ENCODE assay signal across 7 mouse cellular contexts in genomic region chr7:13053961-13054286, GRCm38 (mm10). TPM values are rescaled to one million over a fixed set of nuclear protein-coding genes. Genes with fewer than 3 reads are reported as not detected.
DNase-seq lines count a peak whose midpoint lies in the region; ATAC-seq and TF ChIP-seq lines count a peak whose summit lies in the region.

No protein-coding gene starts in this region.

- no peaks in the 10 kb centered on the region for H3K4me1 ChIP-seq in lung, postnatal 0 days (ENCODE audit: insufficient read depth, low read depth, low read length)
- H3K4me1 ChIP-seq in forebrain, embryonic 13.5 days: peaks cover 6% of the 10 kb centered on the region
- 0 out of 2 replicates have a peak, but pooled peaks cover 3% of the 10 kb centered on the region for H3K4me1 ChIP-seq in liver, embryonic 11.5 days (replicated peaks; ENCODE audit: control insufficient read depth, insufficient read depth, low read length)
- H3K4me1 ChIP-seq in stomach, embryonic 15.5 days: peaks cover 4% of the 10 kb centered on the region; the same call in 1 of the 2 replicates

- no peak; the same call in 1 of the 2 replicates for TF ChIP-seq CTCF in lung, postnatal 0 days (IDR thresholded peaks at IDR 0.05)

- H3K9ac ChIP-seq in lung, postnatal 0 days (replicated peaks; ENCODE audit: low read depth): peak overlapping the region; percentile 27
- peak overlapping the region; percentile 65 for H3K9ac ChIP-seq in forebrain, embryonic 13.5 days
- H3K9ac ChIP-seq in liver, embryonic 11.5 days (ENCODE audit: low read depth, low read length): peak overlapping the region; percentile 75
- 0 out of 2 replicates have a peak overlapping the region, but pooled peaks have one; percentile 13 for H3K9ac ChIP-seq in stomach, embryonic 15.5 days

- H3K27ac ChIP-seq in lung, postnatal 0 days (ENCODE audit: low read length): no peak overlapping the region
- H3K27ac ChIP-seq in forebrain, embryonic 13.5 days: peak overlapping the region; percentile 93
- peak overlapping the region; percentile 35; the same call in 1 of the 2 replicates for H3K27ac ChIP-seq in liver, embryonic 11.5 days (ENCODE audit: low read depth, low read length)
- H3K27ac ChIP-seq in stomach, embryonic 15.5 days: peak overlapping the region; percentile 84

- H3K4me2 ChIP-seq in lung, postnatal 0 days (replicated peaks; ENCODE audit: low read depth, low read length): peak overlapping the region; percentile 64
- peak overlapping the region; percentile 58 for H3K4me2 ChIP-seq in forebrain, embryonic 13.5 days
- H3K4me2 ChIP-seq in liver, embryonic 11.5 days: peak overlapping the region; percentile 79
- H3K4me2 ChIP-seq in stomach, embryonic 15.5 days: peak overlapping the region; percentile 64

- H3K9me3 ChIP-seq in lung, postnatal 0 days (ENCODE audit: low read length): no peaks in the 10 kb centered on the region
- H3K9me3 ChIP-seq in forebrain, embryonic 13.5 days (replicated peaks): no peaks in the 10 kb centered on the region
- H3K9me3 ChIP-seq in liver, embryonic 11.5 days (ENCODE audit: control insufficient read depth, low read length): no peaks in the 10 kb centered on the region
- H3K9me3 ChIP-seq in stomach, embryonic 15.5 days: no peaks in the 10 kb centered on the region

- TF ChIP-seq EP300 in lung, postnatal 0 days (IDR thresholded peaks at IDR 0.05): no peak

- no peak for ATAC-seq in lung, postnatal 0 days
- ATAC-seq in forebrain, embryonic 13.5 days: no peak
- ATAC-seq in liver, embryonic 11.5 days (replicated peaks; ENCODE audit: low FRiP score): no peak
- ATAC-seq in stomach, embryonic 15.5 days (ENCODE audit: insufficient read depth, low FRiP score, low read depth): no peak

- H3K36me3 ChIP-seq in lung, postnatal 0 days (ENCODE audit: insufficient read depth, low read length): no peaks in the 10 kb centered on the region
- H3K36me3 ChIP-seq in forebrain, embryonic 13.5 days (ENCODE audit: poor library complexity, severe bottlenecking): no peaks in the 10 kb centered on the region
- 0 out of 2 replicates have a peak, but pooled peaks cover 2% of the 10 kb centered on the region for H3K36me3 ChIP-seq in liver, embryonic 11.5 days (ENCODE audit: control insufficient read depth, insufficient read depth, low read length)
- H3K36me3 ChIP-seq in stomach, embryonic 15.5 days: no peaks in the 10 kb centered on the region

- 2% methylated on average over 15 of the region's 15 CpGs for WGBS in lung, postnatal 0 days
- 2% methylated on average over 15 of the region's 15 CpGs for WGBS in forebrain, embryonic 13.5 days
- WGBS in liver, embryonic 11.5 days: 5% methylated on average over 15 of the region's 15 CpGs
- 3% methylated on average over 15 of the region's 15 CpGs for WGBS in stomach, embryonic 15.5 days

- H3K27me3 ChIP-seq in lung, postnatal 0 days (replicated peaks; ENCODE audit: insufficient read depth, low read length): no peaks in the 10 kb centered on the region
- no peaks in the 10 kb centered on the region for H3K27me3 ChIP-seq in forebrain, embryonic 13.5 days
- no peaks in the 10 kb centered on the region for H3K27me3 ChIP-seq in liver, embryonic 11.5 days (replicated peaks; ENCODE audit: control insufficient read depth, insufficient read depth, low read length)
- H3K27me3 ChIP-seq in stomach, embryonic 15.5 days (replicated peaks): no peaks in the 10 kb centered on the region

- H3K4me3 ChIP-seq in lung, postnatal 0 days (ENCODE audit: low read depth, low read length): peak overlapping the region; percentile 61
- peak overlapping the region; percentile 56 for H3K4me3 ChIP-seq in forebrain, embryonic 13.5 days
- H3K4me3 ChIP-seq in liver, embryonic 11.5 days (ENCODE audit: low read depth, low read length): peak overlapping the region; percentile 70
- peak overlapping the region; percentile 59 for H3K4me3 ChIP-seq in stomach, embryonic 15.5 days (replicated peaks)

- no peak for DNase-seq in lung, postnatal 0 days (ENCODE audit: low spot score)
- DNase-seq in lung, postnatal 14 days: no peak
- DNase-seq in liver, embryonic 11.5 days (ENCODE audit: low spot score): no peak
- no peak for DNase-seq in right cerebral cortex, postnatal 14 days
- DNase-seq in thymus, postnatal 25 days: no peak

RNA-seq across cellular contexts. Expression of gene Mzf1, which starts 0.6 kb away (rescaled TPM):
- 2.0 and 2.1 TPM in 2 replicates for polyA plus RNA-seq in lung, postnatal 0 days (2015; fragmentation: Nextera tagmentation; extraction: Ambion mirVana)
- 5.1 and 6.0 TPM in 2 replicates for polyA plus RNA-seq in forebrain, embryonic 13.5 days (2015; fragmentation: Nextera tagmentation; extraction: Ambion mirVana)
- 1.6 and 1.9 TPM in 2 replicates for polyA plus RNA-seq in liver, embryonic 11.5 days (2014; fragmentation: Nextera tagmentation; extraction: Ambion mirVana)
- 2.7 and 3.0 TPM in 2 replicates for polyA plus RNA-seq in stomach, embryonic 15.5 days (2015; fragmentation: Nextera tagmentation; extraction: Ambion mirVana)

RNA-seq across cellular contexts. Expression of gene Ube2m, which starts 15.8 kb away (rescaled TPM):
- 67.8 and 78.1 TPM in 2 replicates for polyA plus RNA-seq in lung, postnatal 0 days (2015; fragmentation: Nextera tagmentation; extraction: Ambion mirVana)
- 44.0 and 53.7 TPM in 2 replicates for polyA plus RNA-seq in forebrain, embryonic 13.5 days (2015; fragmentation: Nextera tagmentation; extraction: Ambion mirVana)
- polyA plus RNA-seq in liver, embryonic 11.5 days (2014; fragmentation: Nextera tagmentation; extraction: Ambion mirVana): 178 and 183 TPM in 2 replicates
- 105 and 107 TPM in 2 replicates for polyA plus RNA-seq in stomach, embryonic 15.5 days (2015; fragmentation: Nextera tagmentation; extraction: Ambion mirVana)

RNA-seq across cellular contexts. Expression of gene Chmp2a, which starts 19.3 kb away (rescaled TPM):
- polyA plus RNA-seq in lung, postnatal 0 days (2015; fragmentation: Nextera tagmentation; extraction: Ambion mirVana): 254 and 264 TPM in 2 replicates
- polyA plus RNA-seq in forebrain, embryonic 13.5 days (2015; fragmentation: Nextera tagmentation; extraction: Ambion mirVana): 164 and 168 TPM in 2 replicates
- 134 and 142 TPM in 2 replicates for polyA plus RNA-seq in liver, embryonic 11.5 days (2014; fragmentation: Nextera tagmentation; extraction: Ambion mirVana)
- polyA plus RNA-seq in stomach, embryonic 15.5 days (2015; fragmentation: Nextera tagmentation; extraction: Ambion mirVana): 161 and 167 TPM in 2 replicates

RNA-seq across cellular contexts. Expression of gene Vmn1r85, which starts 41.0 kb away (rescaled TPM):
- polyA plus RNA-seq in lung, postnatal 0 days (2015; fragmentation: Nextera tagmentation; extraction: Ambion mirVana): not detected in 2 replicates
- not detected in 2 replicates for polyA plus RNA-seq in forebrain, embryonic 13.5 days (2015; fragmentation: Nextera tagmentation; extraction: Ambion mirVana)
- not detected in 2 replicates for polyA plus RNA-seq in liver, embryonic 11.5 days (2014; fragmentation: Nextera tagmentation; extraction: Ambion mirVana)
- polyA plus RNA-seq in stomach, embryonic 15.5 days (2015; fragmentation: Nextera tagmentation; extraction: Ambion mirVana): not detected in 2 replicates

RNA-seq across cellular contexts. Expression of gene Zbtb45, which starts 44.1 kb away (rescaled TPM):
- 11.9 and 12.2 TPM in 2 replicates for polyA plus RNA-seq in lung, postnatal 0 days (2015; fragmentation: Nextera tagmentation; extraction: Ambion mirVana)
- polyA plus RNA-seq in forebrain, embryonic 13.5 days (2015; fragmentation: Nextera tagmentation; extraction: Ambion mirVana): 32.8 and 37.1 TPM in 2 replicates
- 27.5 and 27.9 TPM in 2 replicates for polyA plus RNA-seq in liver, embryonic 11.5 days (2014; fragmentation: Nextera tagmentation; extraction: Ambion mirVana)
- polyA plus RNA-seq in stomach, embryonic 15.5 days (2015; fragmentation: Nextera tagmentation; extraction: Ambion mirVana): 20.4 and 21.9 TPM in 2 replicates

Comparison
In these comparisons a context has a peak if more than half of its experiments do, and no peak if none do; other contexts are left out.
1. H3K9ac ChIP-seq: peak in every context shown above with its lines; median percentile 75 in liver, embryonic 11.5 days; 65 in forebrain, embryonic 13.5 days; 27 in lung, postnatal 0 days; 13 in stomach, embryonic 15.5 days.